12 mouse cellular contexts compared by ENCODE assay signal in the genomic region with DNA sequence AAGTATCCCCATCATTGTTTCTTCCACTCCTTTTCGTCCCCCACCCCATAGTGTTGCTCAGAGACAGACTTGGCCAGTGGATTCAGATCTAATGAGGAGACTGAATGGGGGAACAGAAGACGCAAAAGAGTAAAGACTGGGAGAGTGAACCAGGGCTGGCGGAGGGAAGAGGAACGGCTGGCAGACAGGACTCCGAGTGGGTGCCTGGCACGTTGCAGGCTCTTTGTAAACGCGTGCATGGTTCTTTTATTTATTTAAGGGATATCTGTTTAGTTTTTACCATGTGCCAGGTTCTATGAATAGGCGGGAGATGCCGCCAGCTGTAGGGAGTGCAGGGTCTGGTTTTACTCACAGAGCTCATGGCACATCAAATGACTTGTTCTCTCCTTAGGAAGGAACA. TPM values are rescaled to one million over a fixed set of nuclear protein-coding genes. Genes with fewer than 3 reads are reported as not detected.
DNase-seq lines count a peak whose midpoint lies in the region; ATAC-seq and TF ChIP-seq lines count a peak whose summit lies in the region.
"Had no signal": no experiment of that assay in that cellular context is flagged by ENCODE, and none has a peak within 500 bp of the region (broad histone marks: within the 10 kb centered on the region; RNA-seq: fewer than 3 reads in every experiment).

No protein-coding gene starts in this region.

- no peak overlapping the region for H3K9ac ChIP-seq in lung, embryonic 14.5 days
- H3K9ac ChIP-seq in heart, postnatal 0 days (replicated peaks; ENCODE audit: low read depth, low read length), result no peak overlapping the region
- no peak overlapping the region for H3K9ac ChIP-seq in stomach, embryonic 15.5 days
- H3K9ac ChIP-seq: hindbrain, embryonic 15.5 days; neural tube, embryonic 12.5 days had no signal

- H3K9me3 ChIP-seq in lung, embryonic 14.5 days (ENCODE audit: low read depth, low read length), result no peaks in the 10 kb centered on the region
- H3K9me3 ChIP-seq in heart, postnatal 0 days (replicated peaks; ENCODE audit: control insufficient read depth, low read length), result no peaks in the 10 kb centered on the region
- no peaks in the 10 kb centered on the region for H3K9me3 ChIP-seq in stomach, embryonic 15.5 days
- H3K9me3 ChIP-seq: hindbrain, embryonic 15.5 days; neural tube, embryonic 12.5 days had no signal

- H3K27ac ChIP-seq in gastrocnemius, adult 2 months, result peak overlapping the region; percentile 40; the same call in 1 of the 2 replicates
- H3K27ac ChIP-seq in lung, embryonic 14.5 days (ENCODE audit: low read depth), result no peak overlapping the region
- H3K27ac ChIP-seq in heart, postnatal 0 days (ENCODE audit: low read depth), result peak overlapping the region; percentile 38; the same call in 1 of the 2 replicates
- peak overlapping the region; percentile 35; the same call in 1 of the 2 replicates for H3K27ac ChIP-seq in stomach, embryonic 15.5 days
- H3K27ac ChIP-seq: hindbrain, embryonic 15.5 days; neural tube, embryonic 12.5 days had no signal

- intact Hi-C loops in gastrocnemius, adult 2 months (cut with DNase I), result no loop called here

- peak; percentile 40; the same call in 1 of the 2 replicates for TF ChIP-seq EP300 in heart, postnatal 0 days (IDR thresholded peaks at IDR 0.05; ENCODE audit: low read depth)

- 50% methylated on average over 10 of the region's 10 CpGs for WGBS in lung, embryonic 14.5 days
- WGBS in heart, postnatal 0 days, result 38% methylated on average over 10 of the region's 10 CpGs
- 28% methylated on average over 10 of the region's 10 CpGs for WGBS in stomach, embryonic 15.5 days

- no peaks in the 10 kb centered on the region for H3K36me3 ChIP-seq in lung, embryonic 14.5 days (ENCODE audit: insufficient read depth)
- no peaks in the 10 kb centered on the region for H3K36me3 ChIP-seq in heart, postnatal 0 days (replicated peaks; ENCODE audit: control insufficient read depth, insufficient read depth, low read length)
- H3K36me3 ChIP-seq in stomach, embryonic 15.5 days, result no peaks in the 10 kb centered on the region
- H3K36me3 ChIP-seq: hindbrain, embryonic 15.5 days; neural tube, embryonic 12.5 days had no signal

- peaks cover 6% of the 10 kb centered on the region; the same call in 1 of the 2 replicates for H3K4me1 ChIP-seq in lung, embryonic 14.5 days (ENCODE audit: insufficient read depth)
- peaks cover 13% of the 10 kb centered on the region for H3K4me1 ChIP-seq in heart, postnatal 0 days (ENCODE audit: control insufficient read depth, insufficient read depth)
- peaks cover 15% of the 10 kb centered on the region for H3K4me1 ChIP-seq in stomach, embryonic 15.5 days
- H3K4me1 ChIP-seq: hindbrain, embryonic 15.5 days; neural tube, embryonic 12.5 days had no signal

- H3K4me2 ChIP-seq in lung, embryonic 14.5 days, result no peak overlapping the region
- H3K4me2 ChIP-seq in heart, postnatal 0 days (ENCODE audit: low read depth, low read length), result no peak overlapping the region
- no peak overlapping the region; the same call in 1 of the 2 replicates for H3K4me2 ChIP-seq in stomach, embryonic 15.5 days
- H3K4me2 ChIP-seq: hindbrain, embryonic 15.5 days; neural tube, embryonic 12.5 days had no signal

- TF ChIP-seq CTCF in gastrocnemius, adult 2 months (IDR thresholded peaks at IDR 0.05), result no peak
- TF ChIP-seq CTCF in lung, embryonic 14.5 days (IDR thresholded peaks at IDR 0.05; ENCODE audit: low read depth), result no peak
- no peak for TF ChIP-seq CTCF in heart, postnatal 0 days (IDR thresholded peaks at IDR 0.05; ENCODE audit: low read depth)

- no peaks in the 10 kb centered on the region for H3K27me3 ChIP-seq in lung, embryonic 14.5 days (ENCODE audit: insufficient read depth, low read length)
- no peaks in the 10 kb centered on the region for H3K27me3 ChIP-seq in heart, postnatal 0 days (ENCODE audit: control insufficient read depth, insufficient read depth, low read length)
- H3K27me3 ChIP-seq in stomach, embryonic 15.5 days (replicated peaks), result no peaks in the 10 kb centered on the region

- no peak for DNase-seq in gastrocnemius, adult 2 months
- no peak for DNase-seq in gastrocnemius, postnatal 4 days (ENCODE audit: low spot score in 2 of 2)
- DNase-seq in lung, embryonic 14.5 days, result no peak
- DNase-seq in lung, adult 18-20 months, result no peak
- peak; percentile 53 for DNase-seq in heart, postnatal 0 days (ENCODE audit: low spot score)
- DNase-seq in spleen, postnatal 10 days (ENCODE audit: low spot score in 2 of 2), result no peak
- no peak for DNase-seq in thymus, postnatal 0 days (ENCODE audit: low spot score)
- DNase-seq: cerebellum, postnatal 14 days; lung, postnatal 14 days had no signal

- no peak overlapping the region for H3K4me3 ChIP-seq in gastrocnemius, adult 2 months
- no peak overlapping the region for H3K4me3 ChIP-seq in lung, embryonic 14.5 days (ENCODE audit: low read depth, low read length)
- no peak overlapping the region for H3K4me3 ChIP-seq in heart, postnatal 0 days (ENCODE audit: low read depth, low read length)
- H3K4me3 ChIP-seq in stomach, embryonic 15.5 days (replicated peaks), result no peak overlapping the region
- H3K4me3 ChIP-seq: hindbrain, embryonic 15.5 days; neural tube, embryonic 12.5 days had no signal

- 0 out of 2 replicates have a peak, but pooled peaks have one; percentile 9 for ATAC-seq in lung, embryonic 14.5 days (ENCODE audit: insufficient read depth)
- peak; percentile 77 for ATAC-seq in heart, postnatal 0 days (ENCODE audit: insufficient read depth, low read depth)
- peak; percentile 54; the same call in 1 of the 2 replicates for ATAC-seq in stomach, embryonic 15.5 days (ENCODE audit: insufficient read depth, low FRiP score, low read depth)

RNA-seq across cellular contexts. Expression of gene Ltbp1, which starts 8.5 kb away (rescaled TPM):
- total RNA-seq in gastrocnemius, adult 2 months (2021), result 10 to 100 TPM in 1 of 2 experiments, 1 to 10 TPM in 1; 8.9 to 11.0 TPM
- total RNA-seq in gastrocnemius, postnatal 4 days (2021), result 10 to 100 TPM; 36.2 to 37.0 TPM
- 32.9 and 33.8 TPM in 2 replicates for polyA plus RNA-seq in lung, embryonic 14.5 days (2014; fragmentation: Nextera tagmentation; extraction: Ambion mirVana)
- 43.0 and 72.9 TPM in 2 replicates for total RNA-seq in heart, postnatal 0 days (2014; rRNA removed; ENCODE audit: low replicate concordance)
- polyA plus RNA-seq in heart, postnatal 0 days (2015; fragmentation: Nextera tagmentation; extraction: Ambion mirVana), result 11.7 and 11.8 TPM in 2 replicates
- 26.1 and 27.8 TPM in 2 replicates for polyA plus RNA-seq in stomach, embryonic 15.5 days (2015; fragmentation: Nextera tagmentation; extraction: Ambion mirVana)
- 1.9 TPM in 2 replicates for polyA plus RNA-seq in thymus, postnatal 0 days (2015; fragmentation: Nextera tagmentation; extraction: Ambion mirVana)

Comparison
In these comparisons a context has a peak if more than half of its experiments do, and no peak if none do; other contexts are left out.
1. ATAC-seq: peak in every context shown above with its lines; median percentile 77 in heart, postnatal 0 days; 54 in stomach, embryonic 15.5 days; 9 in lung, embryonic 14.5 days.